Mouse (Mus musculus): Measurements from ENCODE around the gene Lck.
"Not testable (repeated sequence)": the region's sequence is repeated elsewhere in the genome, so short reads cannot be mapped to it uniquely, and the experiment has no call there.

DNA sequence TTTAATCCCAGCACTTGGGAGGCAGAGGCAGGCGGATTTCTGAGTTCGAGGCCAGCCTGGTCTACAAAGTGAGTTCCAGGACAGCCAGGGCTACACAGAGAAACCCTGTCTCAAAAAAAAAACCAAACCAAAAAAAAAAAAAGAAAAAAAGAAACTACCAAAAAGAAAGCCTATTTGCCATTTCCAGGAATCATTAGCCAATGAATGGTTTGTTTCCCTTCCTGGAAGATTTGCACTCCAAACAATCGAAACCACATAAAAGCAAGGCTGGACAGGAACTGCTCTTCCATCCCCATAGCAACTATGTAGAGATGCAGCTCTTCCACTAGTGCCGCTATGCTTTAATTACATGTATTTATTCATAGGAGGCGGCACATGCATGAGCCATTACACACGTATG is 18.9 kb downstream of the Lck start:
- TF ChIP-seq POLR2A (IDR thresholded peaks at IDR 0.05; ENCODE audit: extremely low read depth, insufficient read depth, low read length); CTCF (IDR thresholded peaks at IDR 0.05; ENCODE audit: low read depth, low read length): not testable (repeated sequence)
